Mouse (Mus musculus): ENCODE results near the gene Dclre1b. TPM values are rescaled to one million over a fixed set of nuclear protein-coding genes. Genes with fewer than 3 reads are reported as not detected.

Gene Dclre1b
- polyA plus RNA-seq (2012; rRNA removed; ENCODE audit: low replicate concordance): 8.0 TPM in 2 replicates

GRCm38 (mm10) chr3:103808891-103809798, at the start of gene Dclre1b, which contains the start of the genes Ap4b1 and Gm43064:
Dclre1b (minus strand) TSS chr3:103809444.
Ap4b1 (plus strand) TSS chr3:103809520.
Gm43064 (plus strand) TSS chr3:103809573.

DNA sequence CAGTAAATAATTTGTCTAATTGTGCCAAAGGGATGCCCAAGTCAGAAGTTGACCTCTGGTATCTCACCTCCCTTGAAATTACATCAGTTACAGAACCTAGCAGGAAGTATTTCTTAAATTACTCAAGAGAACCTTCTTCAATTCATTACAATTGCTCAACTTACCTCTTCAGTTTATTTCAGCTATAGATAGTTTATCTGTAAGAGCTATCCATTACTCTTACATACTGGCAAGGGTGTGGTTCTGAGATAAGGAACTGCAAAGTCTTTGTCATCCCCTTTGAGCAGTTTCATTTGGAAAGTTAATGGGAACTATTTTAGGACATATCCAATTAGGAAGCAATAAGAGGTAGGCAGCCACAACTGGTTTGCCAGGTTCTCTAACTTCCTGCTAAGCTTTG, 23.2 kb upstream of the Dclre1b start, which contains the start of gene Bcl2l15:
Bcl2l15 (plus strand) TSS at position 176 of the 400 bp plus-strand sequence.

DNA sequence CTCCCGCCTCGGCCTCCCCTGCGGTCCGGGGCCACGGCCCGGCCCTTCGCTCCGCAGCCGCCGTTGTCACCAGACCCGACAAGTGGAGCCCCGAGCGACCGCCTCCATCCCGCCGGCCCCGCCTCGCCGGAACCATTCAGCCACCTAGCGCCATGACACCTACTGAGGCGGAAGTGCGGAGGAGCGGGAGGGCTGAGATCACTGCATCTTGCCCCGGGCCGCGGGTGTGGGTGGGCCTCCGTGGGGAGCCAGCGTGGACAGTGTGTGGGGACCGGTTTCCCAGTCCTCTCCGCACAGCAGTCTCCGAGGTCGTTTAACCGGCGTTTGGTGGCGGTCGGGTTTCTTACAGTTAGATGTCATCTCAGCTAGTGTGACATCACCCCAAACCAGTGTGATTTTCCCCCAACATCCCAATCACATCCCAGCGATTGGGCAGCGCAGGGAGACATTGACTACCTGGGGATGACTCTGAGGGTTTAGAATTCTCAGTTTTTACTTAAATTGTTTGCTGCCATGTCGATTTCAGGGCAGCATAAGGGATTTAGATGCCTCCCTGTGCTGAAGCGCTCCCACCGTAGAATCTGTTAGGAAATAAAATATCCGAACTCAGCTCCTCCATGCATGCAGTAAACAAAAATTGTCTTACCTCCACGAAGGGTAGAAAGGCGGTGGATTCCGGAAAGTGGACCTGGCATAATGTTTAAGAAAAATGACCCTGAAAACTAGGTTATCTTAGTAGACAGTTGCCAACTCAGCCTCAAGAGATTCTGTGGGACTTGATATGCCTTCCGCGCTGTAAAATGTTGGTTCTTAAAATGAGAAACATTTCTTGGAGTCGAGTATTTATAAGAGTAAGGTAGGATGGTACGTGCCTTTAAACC, 17.8 kb downstream of the Dclre1b start, which contains the start of gene Hipk1:
Hipk1 (minus strand) TSS at position 334 of the 881 bp plus-strand sequence.

Other genes starting within 250 kb of the Dclre1b start
- gene Syt6, start 234.2 kb downstream of the Dclre1b start, polyA plus RNA-seq (2012; rRNA removed; ENCODE audit: low replicate concordance): 0.08 and 0.28 TPM in 2 replicates
- gene Atg4a-ps, start 163.4 kb downstream of the Dclre1b start, polyA plus RNA-seq (2012; rRNA removed; ENCODE audit: low replicate concordance): not detected in 2 replicates
- gene Olfml3, start 71.4 kb downstream of the Dclre1b start, polyA plus RNA-seq (2012; rRNA removed; ENCODE audit: low replicate concordance): 4.5 and 4.6 TPM in 2 replicates
- not detected in 2 replicates for gene Gm10964, start 70.1 kb downstream of the Dclre1b start, polyA plus RNA-seq (2012; rRNA removed; ENCODE audit: low replicate concordance)
- gene Hipk1, start 17.9 kb downstream of the Dclre1b start, polyA plus RNA-seq (2012; rRNA removed; ENCODE audit: low replicate concordance): 18.4 and 37.7 TPM in 2 replicates
- 5.0 and 7.6 TPM in 2 replicates for gene Ap4b1, start 76 bp upstream of the Dclre1b start, polyA plus RNA-seq (2012; rRNA removed; ENCODE audit: low replicate concordance)
- not detected in 2 replicates for gene Gm43064, start 129 bp upstream of the Dclre1b start, polyA plus RNA-seq (2012; rRNA removed; ENCODE audit: low replicate concordance)
- 0.97 and 7.1 TPM in 2 replicates for gene Bcl2l15, start 23.2 kb upstream of the Dclre1b start, polyA plus RNA-seq (2012; rRNA removed; ENCODE audit: low replicate concordance)
- 1.1 and 2.0 TPM in 2 replicates for gene Ptpn22, start 50.4 kb upstream of the Dclre1b start, polyA plus RNA-seq (2012; rRNA removed; ENCODE audit: low replicate concordance)
- gene Rsbn1, start 104.7 kb upstream of the Dclre1b start, polyA plus RNA-seq (2012; rRNA removed; ENCODE audit: low replicate concordance): 2.0 and 2.2 TPM in 2 replicates
- 1.5 and 1.6 TPM in 2 replicates for gene Phtf1, start 158.7 kb upstream of the Dclre1b start, polyA plus RNA-seq (2012; rRNA removed; ENCODE audit: low replicate concordance)